Mouse (Mus musculus) embryonic fibroblast, embryonic 13.5 days (primary cell): Measurements from ENCODE around the gene Ccdc92b.

Experiments
- CTCF ChIP-seq: IDR thresholded peaks from 2 replicates; pipeline ENCODE4 v1.5.1; 2011; ENCODE audit warnings: mild to moderate bottlenecking, control low read depth, low read length, moderate library complexity, borderline replicate concordance; ENCODE audit not compliant: insufficient read depth
- POLR2A ChIP-seq: IDR thresholded peaks from 2 replicates; pipeline ENCODE4 v1.6.1; 2011; ENCODE audit warnings: low read depth, mild to moderate bottlenecking, control low read depth, low read length, moderate library complexity

DNA sequence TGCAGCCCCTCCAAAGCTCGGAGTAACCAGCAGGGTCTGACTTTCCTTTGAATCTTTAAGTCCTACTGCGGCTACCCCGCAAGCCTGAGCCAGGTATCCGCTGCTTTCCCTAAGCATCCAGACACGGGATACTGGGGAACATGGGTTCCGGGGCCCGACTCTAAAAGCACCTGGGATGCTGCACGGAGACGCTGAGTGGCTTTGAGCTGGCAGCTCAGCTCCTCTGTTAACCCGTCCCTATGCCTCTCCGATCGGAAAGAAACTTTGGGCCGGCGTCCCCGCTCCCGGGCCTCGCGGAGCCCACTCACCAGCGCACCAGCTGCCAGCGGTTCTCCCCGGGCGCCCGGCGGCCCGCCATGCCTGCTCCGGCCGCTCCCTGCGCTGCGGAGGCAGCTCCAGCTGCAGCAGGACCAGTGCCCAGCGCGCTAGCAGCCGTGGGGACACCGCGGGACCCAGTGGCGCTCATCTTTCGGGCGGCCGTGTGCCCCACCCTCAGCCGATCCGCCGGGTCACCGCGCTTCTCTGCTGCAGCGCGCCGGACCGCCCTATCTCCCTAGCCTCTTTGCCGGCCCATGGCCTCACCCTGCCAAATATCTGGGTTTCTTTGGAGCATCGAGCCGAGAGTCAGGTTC is 8.7 kb upstream of the Ccdc92b start, which contains the start of gene Rap1gap2:
- TF ChIP-seq CTCF (no peak), POLR2A (no peak)
